Mouse (Mus musculus): Measurements from ENCODE around the gene Il9r. TPM values are rescaled to one million over a fixed set of nuclear protein-coding genes. Genes with fewer than 3 reads are reported as not detected.

Il9r gene
- polyA plus RNA-seq, 1 experiment from 2014 or later, result 0.31 TPM

GRCm38 (mm10) chr11:32236712-32237410, 36.8 kb upstream of the Il9r start:
- Histone ChIP-seq H3K4me1 (peaks cover 28% of the 10 kb centered on the region), H3K9me3 (no peaks in the 10 kb centered on the region), H3K9ac (no peak overlapping the region), H3K27me3 (no peaks in the 10 kb centered on the region), H3K4me3 (no peak overlapping the region), H3K36me3 (peaks cover 73% of the 10 kb centered on the region), H3K27ac (no peak overlapping the region), H3K4me2 (no peak overlapping the region)
- 57% methylated on average over 9 of the region's 9 CpGs for WGBS
- ATAC-seq (ENCODE audit: insufficient number of reproducible peaks, insufficient read depth, low FRiP score, low TSS enrichment, low read depth), result no peak

- H3K4me2 ChIP-seq, result no peak overlapping the region
- 57% methylated on average over 2 of the region's 2 CpGs for WGBS
- H3K4me1 ChIP-seq, result peaks cover 28% of the 10 kb centered on the region
- H3K27ac ChIP-seq, result 0 out of 2 replicates have a peak overlapping the region, but pooled peaks have one; percentile 28
- no peaks in the 10 kb centered on the region for H3K9me3 ChIP-seq
- no peaks in the 10 kb centered on the region for H3K27me3 ChIP-seq
- no peak overlapping the region for H3K4me3 ChIP-seq
- 0 out of 2 replicates have a peak overlapping the region, but pooled peaks have one; percentile 6 for H3K9ac ChIP-seq
- no peak for ATAC-seq (ENCODE audit: insufficient number of reproducible peaks, insufficient read depth, low FRiP score, low TSS enrichment, low read depth)
- H3K36me3 ChIP-seq, result peaks cover 73% of the 10 kb centered on the region
Observed at GRCm38 (mm10) chr11:32236132-32236531, 36.1 kb upstream of the Il9r start.

- Histone ChIP-seq H3K36me3 (peaks cover 73% of the 10 kb centered on the region), H3K9ac (no peak overlapping the region), H3K27me3 (no peaks in the 10 kb centered on the region), H3K4me3 (no peak overlapping the region), H3K4me2 (no peak overlapping the region), H3K4me1 (peaks cover 28% of the 10 kb centered on the region), H3K9me3 (no peaks in the 10 kb centered on the region), H3K27ac (no peak overlapping the region)
- ATAC-seq (ENCODE audit: insufficient number of reproducible peaks, insufficient read depth, low FRiP score, low TSS enrichment, low read depth), result no peak
- 16% methylated on average over 3 of the region's 3 CpGs for WGBS
Observed at GRCm38 (mm10) chr11:32235646-32236045, 35.6 kb upstream of the Il9r start.

- H3K36me3 ChIP-seq, result peaks cover 73% of the 10 kb centered on the region
- H3K4me3 ChIP-seq, result no peak overlapping the region
- peaks cover 28% of the 10 kb centered on the region for H3K4me1 ChIP-seq
- H3K9me3 ChIP-seq, result no peaks in the 10 kb centered on the region
- H3K27me3 ChIP-seq, result no peaks in the 10 kb centered on the region
- ATAC-seq (ENCODE audit: insufficient number of reproducible peaks, insufficient read depth, low FRiP score, low TSS enrichment, low read depth), result no peak
- H3K9ac ChIP-seq, result no peak overlapping the region
- H3K27ac ChIP-seq, result peak overlapping the region; percentile 28; the same call in 1 of the 2 replicates
- 86% methylated on average over 6 of the region's 6 CpGs for WGBS
- H3K4me2 ChIP-seq, result no peak overlapping the region
Observed at GRCm38 (mm10) chr11:32234816-32235485, 34.9 kb upstream of the Il9r start.

- H3K4me2 ChIP-seq, result no peak overlapping the region
- H3K4me3 ChIP-seq, result no peak overlapping the region
- H3K9ac ChIP-seq, result no peak overlapping the region
- peaks cover 28% of the 10 kb centered on the region for H3K4me1 ChIP-seq
- no peaks in the 10 kb centered on the region for H3K9me3 ChIP-seq
- no peak for ATAC-seq (ENCODE audit: insufficient number of reproducible peaks, insufficient read depth, low FRiP score, low TSS enrichment, low read depth)
- peaks cover 76% of the 10 kb centered on the region for H3K36me3 ChIP-seq
- no peak overlapping the region for H3K27ac ChIP-seq
- no peaks in the 10 kb centered on the region for H3K27me3 ChIP-seq
- 94% methylated on average over 3 of the region's 3 CpGs for WGBS
Observed at GRCm38 (mm10) chr11:32233895-32234294, 33.8 kb upstream of the Il9r start.

- Histone ChIP-seq H3K4me2 (no peak overlapping the region), H3K9me3 (no peaks in the 10 kb centered on the region), H3K27me3 (no peaks in the 10 kb centered on the region), H3K27ac (no peak overlapping the region), H3K4me1 (peaks cover 28% of the 10 kb centered on the region), H3K4me3 (no peak overlapping the region), H3K9ac (no peak overlapping the region), H3K36me3 (peaks cover 83% of the 10 kb centered on the region)
- WGBS, result 57% methylated on average over 10 of the region's 10 CpGs
- ATAC-seq (ENCODE audit: insufficient number of reproducible peaks, insufficient read depth, low FRiP score, low TSS enrichment, low read depth), result no peak
Observed at GRCm38 (mm10) chr11:32232848-32233247, 32.8 kb upstream of the Il9r start.

GRCm38 (mm10) chr11:32231125-32231524, 31.0 kb upstream of the Il9r start:
- Histone ChIP-seq H3K4me3 (no peak overlapping the region), H3K27ac (no peak overlapping the region), H3K4me1 (peaks cover 29% of the 10 kb centered on the region), H3K4me2 (no peak overlapping the region), H3K9ac (no peak overlapping the region), H3K36me3 (peaks cover 73% of the 10 kb centered on the region), H3K27me3 (no peaks in the 10 kb centered on the region), H3K9me3 (no peaks in the 10 kb centered on the region)
- WGBS, result 86% methylated on average over 2 of the region's 2 CpGs
- no peak for ATAC-seq (ENCODE audit: insufficient number of reproducible peaks, insufficient read depth, low FRiP score, low TSS enrichment, low read depth)

GRCm38 (mm10) chr11:32230220-32230619, 30.1 kb upstream of the Il9r start:
- H3K27me3 ChIP-seq, result no peaks in the 10 kb centered on the region
- no peak overlapping the region for H3K4me3 ChIP-seq
- no peaks in the 10 kb centered on the region for H3K9me3 ChIP-seq
- H3K27ac ChIP-seq, result no peak overlapping the region
- peaks cover 29% of the 10 kb centered on the region for H3K4me1 ChIP-seq
- H3K9ac ChIP-seq, result no peak overlapping the region
- H3K36me3 ChIP-seq, result peaks cover 71% of the 10 kb centered on the region
- no peak for ATAC-seq (ENCODE audit: insufficient number of reproducible peaks, insufficient read depth, low FRiP score, low TSS enrichment, low read depth)
- WGBS, result 81% methylated on average over 4 of the region's 4 CpGs
- H3K4me2 ChIP-seq, result no peak overlapping the region

GRCm38 (mm10) chr11:32228292-32228845, 28.3 kb upstream of the Il9r start:
- Histone ChIP-seq H3K27ac (no peak overlapping the region), H3K9me3 (no peaks in the 10 kb centered on the region), H3K27me3 (peaks cover 4% of the 10 kb centered on the region), H3K9ac (no peak overlapping the region), H3K4me2 (no peak overlapping the region), H3K4me3 (no peak overlapping the region), H3K36me3 (peaks cover 56% of the 10 kb centered on the region), H3K4me1 (peaks cover 37% of the 10 kb centered on the region)
- ATAC-seq (ENCODE audit: insufficient number of reproducible peaks, insufficient read depth, low FRiP score, low TSS enrichment, low read depth), result no peak
- WGBS, result 90% methylated on average over 3 of the region's 3 CpGs

- WGBS, result 89% methylated on average over 9 of the region's 9 CpGs
- H3K4me3 ChIP-seq, result no peak overlapping the region
- H3K27ac ChIP-seq, result no peak overlapping the region
- H3K27me3 ChIP-seq, result peaks cover 11% of the 10 kb centered on the region
- peaks cover 45% of the 10 kb centered on the region for H3K4me1 ChIP-seq
- H3K9ac ChIP-seq, result peak overlapping the region; percentile 82
- H3K36me3 ChIP-seq, result peaks cover 48% of the 10 kb centered on the region
- no peak for ATAC-seq (ENCODE audit: insufficient number of reproducible peaks, insufficient read depth, low FRiP score, low TSS enrichment, low read depth)
- peak overlapping the region; percentile 81; the same call in 1 of the 2 replicates for H3K4me2 ChIP-seq
- H3K9me3 ChIP-seq, result no peaks in the 10 kb centered on the region
Observed at GRCm38 (mm10) chr11:32227555-32227954, 27.5 kb upstream of the Il9r start.

GRCm38 (mm10) chr11:32227041-32227440, 27.0 kb upstream of the Il9r start:
- Histone ChIP-seq H3K9me3 (no peaks in the 10 kb centered on the region), H3K4me3 (peak overlapping the region; percentile 61), H3K4me2 (peak overlapping the region; percentile 81), H3K27ac (no peak overlapping the region), H3K36me3 (peaks cover 43% of the 10 kb centered on the region), H3K4me1 (peaks cover 49% of the 10 kb centered on the region), H3K9ac (peak overlapping the region; percentile 82), H3K27me3 (peaks cover 11% of the 10 kb centered on the region)
- WGBS, result 47% methylated on average over 1 of the region's 1 CpGs
- no peak for ATAC-seq (ENCODE audit: insufficient number of reproducible peaks, insufficient read depth, low FRiP score, low TSS enrichment, low read depth)
